Mouse (Mus musculus): ENCODE measurements around the gene Rnasek. TPM values are rescaled to one million over a fixed set of nuclear protein-coding genes. Genes with fewer than 3 reads are reported as not detected.

The Rnasek gene
- total and polyA plus RNA-seq, 2 experiments from 2014 or later = 85.4 to 610 TPM

GRCm38 (mm10) chr11:70214191-70214855 is 25.3 kb downstream of the Rnasek start:
- WGBS = 1% methylated on average over 46 of the region's 46 CpGs
- H3K4me1 ChIP-seq (ENCODE audit: insufficient read depth, low read length) = peaks cover 17% of the 10 kb centered on the region; the same call in 1 of the 2 replicates

DNA sequence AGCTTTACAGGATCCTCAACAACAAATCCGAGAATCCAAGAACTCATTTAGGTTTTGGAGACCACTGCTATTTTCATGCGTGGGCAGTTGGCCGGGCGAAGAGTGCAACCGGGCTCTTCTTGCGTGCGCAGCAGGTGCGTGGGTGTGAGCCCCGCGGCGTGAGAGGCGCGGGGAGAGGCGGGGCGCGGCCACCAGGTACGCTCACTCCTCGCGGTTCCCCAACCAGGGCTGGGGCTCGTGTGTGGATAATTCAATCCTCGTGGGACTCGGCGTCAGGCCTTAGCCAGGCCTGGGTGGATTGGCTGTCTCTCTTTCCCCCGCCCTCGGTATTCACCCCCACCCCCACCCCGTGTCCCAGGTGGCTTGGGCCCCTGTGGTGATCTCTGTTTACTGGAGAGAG is 25.9 kb downstream of the Rnasek start:
- TF ChIP-seq CTCF (IDR thresholded peaks at IDR 0.05; ENCODE audit: low read depth) = no peak

More at GRCm38 (mm10) chr11:70214191-70214855, 25.3 kb downstream of the Rnasek start:
- Histone ChIP-seq H3K36me3 (ENCODE audit: insufficient read depth, low read length) (peaks cover 3% of the 10 kb centered on the region; the same call in 1 of the 2 replicates), H3K4me3 (ENCODE audit: low read length) (peak overlapping the region; percentile 44), H3K27me3 (ENCODE audit: insufficient read depth, low read length) (no peaks in the 10 kb centered on the region), H3K27ac (no peak overlapping the region), H3K4me2 (ENCODE audit: low read depth, low read length) (peak overlapping the region; percentile 77), H3K9ac (replicated peaks; ENCODE audit: low read length) (peak overlapping the region; percentile 54), H3K9me3 (ENCODE audit: low read length) (no peaks in the 10 kb centered on the region)
- TF ChIP-seq CTCF (IDR thresholded peaks at IDR 0.05; ENCODE audit: low read depth) = no peak
- peak; percentile 36 for ATAC-seq
- peak; percentile 26 for DNase-seq (ENCODE audit: low spot score)

GRCm38 (mm10) chr11:70212896-70213295 is 26.7 kb downstream of the Rnasek start:
- Histone ChIP-seq H3K27me3 (ENCODE audit: insufficient read depth, low read length) (no peaks in the 10 kb centered on the region), H3K9me3 (ENCODE audit: low read length) (no peaks in the 10 kb centered on the region), H3K4me2 (ENCODE audit: low read depth, low read length) (peak overlapping the region; percentile 77; the same call in 1 of the 2 replicates), H3K27ac (no peak overlapping the region), H3K4me1 (ENCODE audit: insufficient read depth, low read length) (0 out of 2 replicates have a peak, but pooled peaks cover 7% of the 10 kb centered on the region), H3K9ac (replicated peaks; ENCODE audit: low read length) (no peak overlapping the region), H3K4me3 (ENCODE audit: low read length) (no peak overlapping the region), H3K36me3 (ENCODE audit: insufficient read depth, low read length) (peaks cover 3% of the 10 kb centered on the region; the same call in 1 of the 2 replicates)
- 9% methylated on average over 9 of the region's 9 CpGs for WGBS
- DNase-seq (ENCODE audit: low spot score) (peak; percentile 89), ATAC-seq (no peak)
- TF ChIP-seq CTCF (IDR thresholded peaks at IDR 0.05; ENCODE audit: low read depth) = peak; percentile 79

More for the DNA sequence above, 25.9 kb downstream of the Rnasek start:
- peak; percentile 53 for DNase-seq (ENCODE audit: low spot score)
- no peak overlapping the region for H3K27ac ChIP-seq
- 0 out of 2 replicates have a peak, but pooled peaks cover 12% of the 10 kb centered on the region for H3K4me1 ChIP-seq (ENCODE audit: insufficient read depth, low read length)
- H3K9ac ChIP-seq (replicated peaks; ENCODE audit: low read length) = peak overlapping the region; percentile 54
- H3K9me3 ChIP-seq (ENCODE audit: low read length) = no peaks in the 10 kb centered on the region
- ATAC-seq = peak; percentile 46
- peaks cover 3% of the 10 kb centered on the region; the same call in 1 of the 2 replicates for H3K36me3 ChIP-seq (ENCODE audit: insufficient read depth, low read length)
- no peaks in the 10 kb centered on the region for H3K27me3 ChIP-seq (ENCODE audit: insufficient read depth, low read length)
- H3K4me2 ChIP-seq (ENCODE audit: low read depth, low read length) = peak overlapping the region; percentile 77
- H3K4me3 ChIP-seq (ENCODE audit: low read length) = peak overlapping the region; percentile 44
- WGBS = 7% methylated on average over 26 of the region's 26 CpGs

GRCm38 (mm10) chr11:70212423-70212822 is 27.2 kb downstream of the Rnasek start, which contains the start of gene Slc16a11:
Slc16a11 (plus strand) TSS chr11:70212752.
- H3K27me3 ChIP-seq (ENCODE audit: insufficient read depth, low read length) = no peaks in the 10 kb centered on the region
- H3K9ac ChIP-seq (replicated peaks; ENCODE audit: low read length) = peak within 1 kb of the TSS; percentile 54; the same call in 1 of the 2 replicates
- no peaks in the 10 kb centered on the region for H3K9me3 ChIP-seq (ENCODE audit: low read length)
- H3K4me1 ChIP-seq (ENCODE audit: insufficient read depth, low read length) = 0 out of 2 replicates have a peak, but pooled peaks cover 7% of the 10 kb centered on the region
- TF ChIP-seq CTCF (IDR thresholded peaks at IDR 0.05; ENCODE audit: low read depth) = no peak
- peaks cover 3% of the 10 kb centered on the region; the same call in 1 of the 2 replicates for H3K36me3 ChIP-seq (ENCODE audit: insufficient read depth, low read length)
- no peak within 1 kb of the TSS for H3K27ac ChIP-seq
- H3K4me3 ChIP-seq (ENCODE audit: low read length) = peak within 1 kb of the TSS; percentile 44
- DNase-seq (ENCODE audit: low spot score) (no peak), ATAC-seq (no peak)
- WGBS = 57% methylated on average over 6 of the region's 6 CpGs
- peak within 1 kb of the TSS; percentile 77 for H3K4me2 ChIP-seq (ENCODE audit: low read depth, low read length)

- DNase-seq (ENCODE audit: low spot score) (no peak), ATAC-seq (no peak)
- TF ChIP-seq CTCF (IDR thresholded peaks at IDR 0.05; ENCODE audit: low read depth) = no peak
- Histone ChIP-seq H3K4me2 (ENCODE audit: low read depth, low read length) (no peak overlapping the region), H3K36me3 (ENCODE audit: insufficient read depth, low read length) (no peaks in the 10 kb centered on the region), H3K4me3 (ENCODE audit: low read length) (no peak overlapping the region), H3K9me3 (ENCODE audit: low read length) (no peaks in the 10 kb centered on the region), H3K27ac (no peak overlapping the region), H3K4me1 (ENCODE audit: insufficient read depth, low read length) (0 out of 2 replicates have a peak, but pooled peaks cover 7% of the 10 kb centered on the region), H3K27me3 (ENCODE audit: insufficient read depth, low read length) (no peaks in the 10 kb centered on the region), H3K9ac (replicated peaks; ENCODE audit: low read length) (no peak overlapping the region)
- WGBS = 76% methylated on average over 6 of the region's 6 CpGs
Measured at GRCm38 (mm10) chr11:70211972-70212371, 27.7 kb downstream of the Rnasek start.

- H3K9me3 ChIP-seq (ENCODE audit: low read length) = no peaks in the 10 kb centered on the region
- no peak for TF ChIP-seq CTCF (IDR thresholded peaks at IDR 0.05; ENCODE audit: low read depth)
- 0 out of 2 replicates have a peak, but pooled peaks cover 7% of the 10 kb centered on the region for H3K4me1 ChIP-seq (ENCODE audit: insufficient read depth, low read length)
- no peak overlapping the region for H3K4me2 ChIP-seq (ENCODE audit: low read depth, low read length)
- DNase-seq (ENCODE audit: low spot score) = no peak
- no peak overlapping the region for H3K4me3 ChIP-seq (ENCODE audit: low read length)
- no peak overlapping the region for H3K27ac ChIP-seq
- 88% methylated on average over 2 of the region's 2 CpGs for WGBS
- H3K36me3 ChIP-seq (ENCODE audit: insufficient read depth, low read length) = no peaks in the 10 kb centered on the region
- ATAC-seq = no peak
- H3K9ac ChIP-seq (replicated peaks; ENCODE audit: low read length) = no peak overlapping the region
- no peaks in the 10 kb centered on the region for H3K27me3 ChIP-seq (ENCODE audit: insufficient read depth, low read length)
Measured at GRCm38 (mm10) chr11:70210681-70211080, 29.0 kb downstream of the Rnasek start.

Measured in hindbrain, postnatal 0 days (tissue).